8 mouse cellular contexts compared by ENCODE assay signal in the genomic region with DNA sequence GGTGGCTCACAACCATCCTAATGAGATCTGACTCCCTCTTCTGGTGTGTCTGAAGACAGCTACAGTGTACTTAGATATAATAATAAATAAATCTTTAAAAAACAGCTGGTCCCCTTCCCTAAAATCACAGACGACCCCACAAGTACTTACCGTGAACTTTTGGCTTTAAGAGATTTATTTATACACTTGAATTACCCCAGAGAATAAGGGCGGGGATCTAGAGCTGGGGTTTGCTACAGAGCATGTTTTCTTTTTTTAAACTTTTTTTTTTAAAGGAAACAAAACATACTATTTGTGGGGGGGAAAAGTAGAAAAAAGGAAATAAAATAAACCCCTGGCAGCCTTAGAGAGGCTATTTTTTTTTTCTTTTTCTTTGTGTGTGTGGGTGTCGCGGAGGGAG. TPM values are rescaled to one million over a fixed set of nuclear protein-coding genes. Genes with fewer than 3 reads are reported as not detected.
DNase-seq lines count a peak whose midpoint lies in the region; ATAC-seq and TF ChIP-seq lines count a peak whose summit lies in the region.

No protein-coding gene starts in this region.

- no peak for TF ChIP-seq POLR2A in embryonic fibroblast, embryonic 13.5 days (IDR thresholded peaks at IDR 0.05; ENCODE audit: low read depth, low read length)

- no peaks in the 10 kb centered on the region for H3K27me3 ChIP-seq in kidney, embryonic 15.5 days
- H3K27me3 ChIP-seq in intestine, embryonic 15.5 days (replicated peaks): no peaks in the 10 kb centered on the region
- no peaks in the 10 kb centered on the region for H3K27me3 ChIP-seq in midbrain, postnatal 0 days (ENCODE audit: insufficient read depth, low read length)

- DNase-seq in kidney, postnatal 10 days: no peak
- no peak for DNase-seq in midbrain, postnatal 0 days (ENCODE audit: low spot score)
- DNase-seq in spleen, postnatal 10 days (ENCODE audit: low spot score in 2 of 2): no peak
- DNase-seq in ovary, adult 18-20 months (ENCODE audit: low spot score): no peak
- no peak for DNase-seq in thymus, postnatal 0 days (ENCODE audit: low spot score)

- peaks cover 54% of the 10 kb centered on the region for H3K4me1 ChIP-seq in kidney, embryonic 15.5 days
- peaks cover 8% of the 10 kb centered on the region for H3K4me1 ChIP-seq in embryonic fibroblast, embryonic 13.5 days (ENCODE audit: control insufficient read depth, insufficient read depth, low read length)
- H3K4me1 ChIP-seq in intestine, embryonic 15.5 days (replicated peaks): 0 out of 2 replicates have a peak, but pooled peaks cover 12% of the 10 kb centered on the region
- H3K4me1 ChIP-seq in midbrain, postnatal 0 days (ENCODE audit: insufficient read depth, low read length): peaks cover 10% of the 10 kb centered on the region; the same call in 1 of the 2 replicates

- H3K27ac ChIP-seq in kidney, embryonic 15.5 days: peak overlapping the region; percentile 95
- peak overlapping the region; percentile 89; the same call in 1 of the 2 replicates for H3K27ac ChIP-seq in embryonic fibroblast, embryonic 13.5 days (ENCODE audit: insufficient read depth, low read length)
- H3K27ac ChIP-seq in intestine, embryonic 15.5 days: peak overlapping the region; percentile 78
- no peak overlapping the region for H3K27ac ChIP-seq in midbrain, postnatal 0 days (ENCODE audit: low read depth, low read length)

- H3K9me3 ChIP-seq in kidney, embryonic 15.5 days (replicated peaks): no peaks in the 10 kb centered on the region
- no peaks in the 10 kb centered on the region for H3K9me3 ChIP-seq in intestine, embryonic 15.5 days
- no peaks in the 10 kb centered on the region for H3K9me3 ChIP-seq in midbrain, postnatal 0 days (ENCODE audit: low read length)

- H3K4me3 ChIP-seq in kidney, embryonic 15.5 days (replicated peaks): peak overlapping the region; percentile 21
- H3K4me3 ChIP-seq in embryonic fibroblast, embryonic 13.5 days (ENCODE audit: insufficient read depth, low read length): no peak overlapping the region
- H3K4me3 ChIP-seq in intestine, embryonic 15.5 days (replicated peaks): no peak overlapping the region
- no peak overlapping the region for H3K4me3 ChIP-seq in midbrain, postnatal 0 days (ENCODE audit: low read depth, low read length)

- TF ChIP-seq CTCF in embryonic fibroblast, embryonic 13.5 days (IDR thresholded peaks at IDR 0.05; ENCODE audit: borderline replicate concordance, insufficient read depth, low read length): no peak
- no peak for TF ChIP-seq CTCF in midbrain, postnatal 0 days (IDR thresholded peaks at IDR 0.05)

- peak overlapping the region; percentile 52 for H3K4me2 ChIP-seq in kidney, embryonic 15.5 days
- H3K4me2 ChIP-seq in intestine, embryonic 15.5 days (replicated peaks): peak overlapping the region; percentile 45
- H3K4me2 ChIP-seq in midbrain, postnatal 0 days (ENCODE audit: low read depth, low read length, poor library complexity, severe bottlenecking): peak overlapping the region; percentile 26; the same call in 1 of the 2 replicates

- ATAC-seq in kidney, embryonic 15.5 days (replicated peaks; ENCODE audit: low FRiP score): no peak
- no peak for ATAC-seq in intestine, embryonic 15.5 days
- no peak for ATAC-seq in midbrain, postnatal 0 days (ENCODE audit: low FRiP score)

- 9% methylated on average over 5 of the region's 5 CpGs for WGBS in kidney, embryonic 15.5 days
- WGBS in intestine, embryonic 15.5 days: 32% methylated on average over 5 of the region's 5 CpGs
- 26% methylated on average over 5 of the region's 5 CpGs for WGBS in midbrain, postnatal 0 days

- H3K36me3 ChIP-seq in kidney, embryonic 15.5 days: peaks cover 28% of the 10 kb centered on the region
- H3K36me3 ChIP-seq in intestine, embryonic 15.5 days: 0 out of 2 replicates have a peak, but pooled peaks cover 8% of the 10 kb centered on the region
- peaks cover 26% of the 10 kb centered on the region for H3K36me3 ChIP-seq in midbrain, postnatal 0 days (ENCODE audit: insufficient read depth, low read length)

- H3K9ac ChIP-seq in kidney, embryonic 15.5 days: peak overlapping the region; percentile 18; the same call in 1 of the 2 replicates
- H3K9ac ChIP-seq in intestine, embryonic 15.5 days: no peak overlapping the region
- no peak overlapping the region for H3K9ac ChIP-seq in midbrain, postnatal 0 days (replicated peaks; ENCODE audit: low read length, poor library complexity, severe bottlenecking)

RNA-seq across cellular contexts. Expression of a gene that starts 27.4 kb away (rescaled TPM):
- polyA plus RNA-seq in kidney, embryonic 15.5 days (2015; fragmentation: Nextera tagmentation; extraction: Ambion mirVana): 502 and 516 TPM in 2 replicates
- polyA plus RNA-seq in embryonic fibroblast, embryonic 13.5 days (2011; ENCODE audit: insufficient read length, low read depth, missing spikeins): 419 and 479 TPM in 2 replicates
- polyA plus RNA-seq in intestine, embryonic 15.5 days (2015; fragmentation: Nextera tagmentation; extraction: Ambion mirVana): 530 and 607 TPM in 2 replicates
- total RNA-seq in midbrain, postnatal 0 days (2014; rRNA removed): 270 and 327 TPM in 2 replicates
- polyA plus RNA-seq in midbrain, postnatal 0 days (2015; fragmentation: Nextera tagmentation; extraction: Ambion mirVana): 327 and 348 TPM in 2 replicates
- polyA plus RNA-seq in thymus, postnatal 0 days (2015; fragmentation: Nextera tagmentation; extraction: Ambion mirVana): 398 and 433 TPM in 2 replicates

RNA-seq across cellular contexts. Expression of a gene that starts 37.4 kb away (rescaled TPM):
- 9.5 and 11.1 TPM in 2 replicates for polyA plus RNA-seq in kidney, embryonic 15.5 days (2015; fragmentation: Nextera tagmentation; extraction: Ambion mirVana)
- 11.6 and 18.6 TPM in 2 replicates for polyA plus RNA-seq in embryonic fibroblast, embryonic 13.5 days (2011; ENCODE audit: insufficient read length, low read depth, missing spikeins)
- polyA plus RNA-seq in intestine, embryonic 15.5 days (2015; fragmentation: Nextera tagmentation; extraction: Ambion mirVana): 4.7 and 5.9 TPM in 2 replicates
- 20.2 and 24.1 TPM in 2 replicates for total RNA-seq in midbrain, postnatal 0 days (2014; rRNA removed)
- 11.4 and 12.2 TPM in 2 replicates for polyA plus RNA-seq in midbrain, postnatal 0 days (2015; fragmentation: Nextera tagmentation; extraction: Ambion mirVana)
- 5.7 and 6.0 TPM in 2 replicates for polyA plus RNA-seq in thymus, postnatal 0 days (2015; fragmentation: Nextera tagmentation; extraction: Ambion mirVana)

RNA-seq across cellular contexts. Expression of a gene that starts 49.8 kb away (rescaled TPM):
- 31.7 and 32.4 TPM in 2 replicates for polyA plus RNA-seq in kidney, embryonic 15.5 days (2015; fragmentation: Nextera tagmentation; extraction: Ambion mirVana)
- 49.5 and 51.2 TPM in 2 replicates for polyA plus RNA-seq in embryonic fibroblast, embryonic 13.5 days (2011; ENCODE audit: insufficient read length, low read depth, missing spikeins)
- 16.3 and 17.3 TPM in 2 replicates for polyA plus RNA-seq in intestine, embryonic 15.5 days (2015; fragmentation: Nextera tagmentation; extraction: Ambion mirVana)
- total RNA-seq in midbrain, postnatal 0 days (2014; rRNA removed): 13.5 and 15.5 TPM in 2 replicates
- polyA plus RNA-seq in midbrain, postnatal 0 days (2015; fragmentation: Nextera tagmentation; extraction: Ambion mirVana): 8.5 and 9.8 TPM in 2 replicates
- polyA plus RNA-seq in thymus, postnatal 0 days (2015; fragmentation: Nextera tagmentation; extraction: Ambion mirVana): 21.2 and 22.3 TPM in 2 replicates

RNA-seq across cellular contexts. Expression of a gene that starts 54.4 kb away (rescaled TPM):
- polyA plus RNA-seq in kidney, embryonic 15.5 days (2015; fragmentation: Nextera tagmentation; extraction: Ambion mirVana): 15.6 and 17.3 TPM in 2 replicates
- 3.5 and 5.8 TPM in 2 replicates for polyA plus RNA-seq in embryonic fibroblast, embryonic 13.5 days (2011; ENCODE audit: insufficient read length, low read depth, missing spikeins)
- 13.2 and 15.6 TPM in 2 replicates for polyA plus RNA-seq in intestine, embryonic 15.5 days (2015; fragmentation: Nextera tagmentation; extraction: Ambion mirVana)
- 11.7 and 12.4 TPM in 2 replicates for total RNA-seq in midbrain, postnatal 0 days (2014; rRNA removed)
- 12.6 and 14.6 TPM in 2 replicates for polyA plus RNA-seq in midbrain, postnatal 0 days (2015; fragmentation: Nextera tagmentation; extraction: Ambion mirVana)
- polyA plus RNA-seq in thymus, postnatal 0 days (2015; fragmentation: Nextera tagmentation; extraction: Ambion mirVana): 24.3 and 24.7 TPM in 2 replicates
